Mouse (Mus musculus): Measurements from ENCODE around the gene Cxcl10. TPM values are rescaled to one million over a fixed set of nuclear protein-coding genes. Genes with fewer than 3 reads are reported as not detected.

Cxcl10 gene
- polyA plus RNA-seq, 1 experiment from 2014 or later: 2.4 TPM

DNA sequence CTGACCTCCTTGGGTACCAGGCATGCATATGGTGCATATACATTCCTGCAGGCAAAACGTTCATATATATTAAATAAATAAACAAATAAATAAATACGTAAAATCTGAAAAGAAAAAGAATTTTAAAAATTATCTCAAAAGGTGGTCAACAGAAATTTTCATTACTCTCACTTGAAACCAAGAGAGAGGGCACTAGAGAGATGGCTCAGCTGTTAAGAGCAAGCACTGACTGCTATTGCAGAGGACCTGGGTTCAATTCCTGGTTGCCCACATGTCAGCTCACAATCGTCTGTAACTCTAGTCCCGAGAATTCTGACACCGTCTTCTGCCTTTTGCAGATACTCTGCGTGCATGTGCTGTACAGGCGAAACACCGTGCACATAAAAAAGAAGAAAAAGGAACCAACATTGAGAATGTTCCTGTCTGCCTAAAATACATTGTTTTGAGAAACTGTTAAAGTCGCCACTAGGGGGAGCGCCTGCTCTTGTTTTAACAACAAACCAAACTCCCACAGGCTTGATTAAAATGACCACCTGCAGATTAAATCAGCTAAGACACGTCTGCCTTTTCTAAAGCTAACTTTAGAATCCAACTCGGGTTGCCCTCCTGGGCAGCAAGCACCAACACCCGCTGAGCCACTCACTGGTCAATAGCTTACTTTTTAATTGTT lies 36.5 kb downstream of the Cxcl10 start:
- H3K4me2 ChIP-seq (replicated peaks): no peak overlapping the region
- no peaks in the 10 kb centered on the region for H3K36me3 ChIP-seq
- H3K4me1 ChIP-seq (replicated peaks): peaks cover 4% of the 10 kb centered on the region; the same call in 1 of the 2 replicates
- H3K27ac ChIP-seq: no peak overlapping the region
- H3K27me3 ChIP-seq (replicated peaks): no peaks in the 10 kb centered on the region
- no peak overlapping the region for H3K9ac ChIP-seq
- WGBS: 11% methylated on average over 13 of the region's 13 CpGs
- H3K4me3 ChIP-seq (replicated peaks): no peak overlapping the region
- no peaks in the 10 kb centered on the region for H3K9me3 ChIP-seq
- no peak for ATAC-seq

DNA sequence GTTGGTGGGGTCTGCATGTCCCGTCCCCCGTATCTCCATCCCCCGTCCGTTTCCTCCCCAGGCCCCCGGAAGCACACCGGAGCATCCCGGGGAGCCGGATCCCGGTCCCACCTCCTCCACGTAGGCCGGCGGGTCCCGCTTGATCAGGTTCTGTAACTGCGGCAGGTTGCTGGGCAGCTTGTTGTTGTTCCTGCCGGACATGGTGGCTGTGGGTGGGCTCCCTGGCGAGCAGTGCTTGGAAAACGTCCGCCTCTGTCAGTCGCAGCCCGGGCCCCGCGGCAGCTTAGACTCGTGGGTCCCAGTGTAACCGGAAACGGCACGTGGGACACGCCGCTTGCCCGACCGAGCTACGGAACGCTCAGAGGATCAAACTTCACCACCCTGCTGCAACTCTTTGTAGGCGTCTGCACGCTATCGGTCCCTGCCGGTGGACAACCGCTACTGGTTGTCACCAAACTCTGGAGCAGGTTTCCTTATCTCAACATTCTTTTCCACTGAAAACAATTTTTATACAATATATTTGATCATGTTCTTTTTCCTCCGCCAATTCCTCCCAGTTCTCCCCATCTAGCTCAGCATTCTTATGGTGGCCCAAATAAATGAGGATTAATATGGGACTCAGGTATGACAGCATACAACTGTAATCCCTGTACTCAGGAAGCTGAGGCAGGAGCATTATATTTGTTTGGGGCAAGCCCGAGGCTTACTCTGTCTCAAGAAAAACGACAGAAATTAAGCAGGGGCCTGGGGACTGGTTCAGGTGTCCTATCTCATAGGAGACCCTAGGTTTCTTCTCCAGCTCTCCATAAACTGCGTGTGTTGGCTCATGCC lies 38.8 kb downstream of the Cxcl10 start, which contains the start of gene Sdad1:
TSS of gene Sdad1 (minus strand) at position 799 of the 831 bp plus-strand sequence.
- peak; percentile 93 for ATAC-seq

DNA sequence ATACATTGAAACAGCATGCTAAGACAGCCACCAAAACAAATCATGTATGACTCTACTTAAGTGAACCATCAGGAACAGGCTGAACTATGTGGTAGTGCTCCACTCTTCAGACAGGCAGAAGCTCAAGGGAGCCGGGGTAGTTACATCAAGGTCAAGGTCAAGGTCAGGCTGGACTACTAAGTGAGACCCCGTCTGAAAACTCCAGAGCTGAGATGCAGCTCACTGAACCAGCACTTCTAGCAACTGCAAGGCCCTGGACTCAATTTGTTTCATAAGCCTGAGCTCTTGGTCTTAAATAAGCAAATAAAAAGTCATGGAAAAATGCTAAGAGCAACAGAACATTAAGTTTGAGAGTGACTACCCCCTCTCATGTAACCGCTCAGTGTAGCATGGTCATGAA lies 44.4 kb downstream of the Cxcl10 start:
- Histone ChIP-seq H3K4me2 (replicated peaks) (no peak overlapping the region), H3K9ac (no peak overlapping the region), H3K27me3 (replicated peaks) (no peaks in the 10 kb centered on the region), H3K36me3 (peaks cover 44% of the 10 kb centered on the region), H3K4me3 (replicated peaks) (no peak overlapping the region), H3K9me3 (no peaks in the 10 kb centered on the region), H3K4me1 (replicated peaks) (peaks cover 4% of the 10 kb centered on the region; the same call in 1 of the 2 replicates), H3K27ac (no peak overlapping the region)
- no peak for ATAC-seq
- WGBS: 76% methylated on average over 3 of the region's 3 CpGs

More for the DNA sequence above, 38.8 kb downstream of the Cxcl10 start, which contains the start of gene Sdad1:
- peak within 1 kb of the TSS; percentile 55 for H3K27ac ChIP-seq
- H3K9ac ChIP-seq: peak within 1 kb of the TSS; percentile 60
- H3K36me3 ChIP-seq: peaks cover 6% of the 10 kb centered on the region; the same call in 1 of the 2 replicates
- no peaks in the 10 kb centered on the region for H3K27me3 ChIP-seq (replicated peaks)
- H3K4me2 ChIP-seq (replicated peaks): peak within 1 kb of the TSS; percentile 69
- H3K4me1 ChIP-seq (replicated peaks): peaks cover 4% of the 10 kb centered on the region; the same call in 1 of the 2 replicates
- WGBS: 2% methylated on average over 41 of the region's 41 CpGs
- H3K9me3 ChIP-seq: no peaks in the 10 kb centered on the region
- H3K4me3 ChIP-seq (replicated peaks): peak within 1 kb of the TSS; percentile 74

DNA sequence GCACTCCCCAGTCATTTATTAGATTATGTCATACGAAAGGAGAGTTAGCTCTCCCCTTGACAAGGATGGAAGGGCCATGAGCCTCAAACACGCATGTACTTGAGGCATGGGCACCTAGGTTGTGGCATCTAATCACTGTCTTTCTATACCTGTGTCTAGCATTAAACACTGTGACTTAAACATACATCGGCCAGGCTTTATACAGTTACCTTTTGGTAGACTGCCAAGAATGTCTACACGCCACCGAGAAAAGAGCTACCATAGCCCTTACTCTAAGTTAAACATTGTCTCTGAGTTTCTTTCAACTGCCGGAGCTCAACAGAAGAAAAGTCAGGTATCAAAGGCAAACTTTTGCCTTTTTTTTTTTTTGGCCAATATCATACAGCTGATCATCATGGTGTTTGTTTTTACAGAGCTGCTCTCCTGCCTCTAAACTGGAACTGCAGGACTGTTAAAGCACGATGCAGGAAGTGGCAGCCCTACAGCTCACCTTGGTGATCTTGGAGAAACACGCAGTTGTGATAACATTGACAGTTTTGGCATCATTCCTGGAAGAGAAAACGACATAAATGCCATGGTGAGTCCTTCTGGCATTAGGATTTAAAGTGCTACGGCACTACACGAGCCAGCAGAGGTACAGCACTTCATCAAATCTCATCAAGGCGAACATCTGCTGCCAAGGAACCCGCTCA lies 46.4 kb downstream of the Cxcl10 start:
- Histone ChIP-seq H3K27me3 (replicated peaks) (no peaks in the 10 kb centered on the region), H3K4me2 (replicated peaks) (no peak overlapping the region), H3K27ac (no peak overlapping the region), H3K4me1 (replicated peaks) (no peaks in the 10 kb centered on the region), H3K9ac (no peak overlapping the region), H3K4me3 (replicated peaks) (no peak overlapping the region), H3K36me3 (peaks cover 57% of the 10 kb centered on the region), H3K9me3 (no peaks in the 10 kb centered on the region)
- no peak for ATAC-seq
- WGBS: 81% methylated on average over 13 of the region's 13 CpGs

Other genes starting within 250 kb of the Cxcl10 start
- gene Uso1, start 211.0 kb downstream of the Cxcl10 start, polyA plus RNA-seq (2015; fragmentation: Nextera tagmentation; extraction: Ambion mirVana): 42.4 and 45.9 TPM in 2 replicates
- not detected in 2 replicates for gene U90926, start 133.5 kb downstream of the Cxcl10 start, polyA plus RNA-seq (2015; fragmentation: Nextera tagmentation; extraction: Ambion mirVana)
- 0.39 and 0.59 TPM in 2 replicates for gene Ppef2, start 92.6 kb downstream of the Cxcl10 start, polyA plus RNA-seq (2015; fragmentation: Nextera tagmentation; extraction: Ambion mirVana)
- gene Naaa, start 70.7 kb downstream of the Cxcl10 start, polyA plus RNA-seq (2015; fragmentation: Nextera tagmentation; extraction: Ambion mirVana): 24.2 and 26.8 TPM in 2 replicates
- gene Sdad1, start 38.4 kb downstream of the Cxcl10 start, polyA plus RNA-seq (2015; fragmentation: Nextera tagmentation; extraction: Ambion mirVana): 37.3 and 40.1 TPM in 2 replicates
- 0.20 TPM in 1 of 2 replicates, not detected in the other for gene Cxcl9, start 20.8 kb downstream of the Cxcl10 start, polyA plus RNA-seq (2015; fragmentation: Nextera tagmentation; extraction: Ambion mirVana)
- gene Art3, start 17.1 kb downstream of the Cxcl10 start, polyA plus RNA-seq (2015; fragmentation: Nextera tagmentation; extraction: Ambion mirVana): 3.7 and 4.0 TPM in 2 replicates
- 51.1 and 55.5 TPM in 2 replicates for gene Nup54, start 86.3 kb upstream of the Cxcl10 start, polyA plus RNA-seq (2015; fragmentation: Nextera tagmentation; extraction: Ambion mirVana)
- gene Scarb2, start 157.9 kb upstream of the Cxcl10 start, polyA plus RNA-seq (2015; fragmentation: Nextera tagmentation; extraction: Ambion mirVana): 12.4 and 13.1 TPM in 2 replicates
- gene Fam47e, start 206.2 kb upstream of the Cxcl10 start, polyA plus RNA-seq (2015; fragmentation: Nextera tagmentation; extraction: Ambion mirVana): 0.23 TPM in 1 of 2 replicates, not detected in the other